ENCODE assay signal across 8 mouse cellular contexts in the genomic region with DNA sequence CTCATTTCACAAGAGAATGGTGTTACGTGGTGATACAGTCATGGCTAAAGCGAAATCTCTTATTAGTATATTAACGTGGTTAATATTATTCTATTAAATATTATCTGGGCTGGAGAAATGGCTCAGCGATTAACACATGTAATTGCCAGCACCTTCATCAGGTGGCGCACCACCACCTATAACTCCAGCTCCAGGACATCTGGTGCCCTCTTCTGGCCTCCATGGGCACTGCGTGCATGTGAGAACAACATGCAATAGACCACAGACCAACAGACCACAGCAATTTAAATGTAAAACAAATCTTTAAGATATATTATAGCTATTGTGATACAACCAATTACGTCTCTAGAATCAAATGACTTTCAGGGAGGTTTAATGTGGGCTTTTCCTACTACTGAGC. TPM values are rescaled to one million over a fixed set of nuclear protein-coding genes. Genes with fewer than 3 reads are reported as not detected.
A peak's percentile ranks its signal among the peaks of the same experiment; 100 is the strongest.
DNase-seq lines count a peak whose midpoint lies in the region; ATAC-seq and TF ChIP-seq lines count a peak whose summit lies in the region.

No protein-coding gene starts in this region.

- 75% methylated on average over 7 of the region's 7 CpGs for WGBS in liver, postnatal 0 days (ENCODE audit: insufficient replicate concordance)
- 78% methylated on average over 7 of the region's 7 CpGs for WGBS in stomach, postnatal 0 days
- 79% methylated on average over 7 of the region's 7 CpGs for WGBS in midbrain, embryonic 10.5 days

- H3K36me3 ChIP-seq in liver, postnatal 0 days (replicated peaks; ENCODE audit: insufficient read depth, low read length): no peaks in the 10 kb centered on the region
- no peaks in the 10 kb centered on the region for H3K36me3 ChIP-seq in stomach, postnatal 0 days (ENCODE audit: control insufficient read depth, insufficient read depth, low read length)
- no peaks in the 10 kb centered on the region for H3K36me3 ChIP-seq in midbrain, embryonic 10.5 days

- H3K27ac ChIP-seq in embryonic fibroblast, embryonic 13.5 days (ENCODE audit: insufficient read depth, low read length): no peak overlapping the region
- no peak overlapping the region for H3K27ac ChIP-seq in liver, postnatal 0 days (ENCODE audit: low read depth)
- no peak overlapping the region for H3K27ac ChIP-seq in stomach, postnatal 0 days (replicated peaks)
- no peak overlapping the region for H3K27ac ChIP-seq in midbrain, embryonic 10.5 days (replicated peaks)

- TF ChIP-seq EP300 in liver, postnatal 0 days (IDR thresholded peaks at IDR 0.05; ENCODE audit: low read depth): no peak
- no peak for TF ChIP-seq EP300 in stomach, postnatal 0 days (optimal IDR thresholded peaks at IDR 0.05)

- no peaks in the 10 kb centered on the region for H3K9me3 ChIP-seq in liver, postnatal 0 days (ENCODE audit: low read length)
- no peaks in the 10 kb centered on the region for H3K9me3 ChIP-seq in stomach, postnatal 0 days (ENCODE audit: control insufficient read depth, low read length)
- H3K9me3 ChIP-seq in midbrain, embryonic 10.5 days (replicated peaks): no peaks in the 10 kb centered on the region

- peak; percentile 52; the same call in 1 of the 2 replicates for TF ChIP-seq CTCF in embryonic fibroblast, embryonic 13.5 days (IDR thresholded peaks at IDR 0.05; ENCODE audit: borderline replicate concordance, insufficient read depth, low read length)
- TF ChIP-seq CTCF in liver, postnatal 0 days (IDR thresholded peaks at IDR 0.05; ENCODE audit: low read depth): peak; percentile 76
- peak; percentile 80 for TF ChIP-seq CTCF in stomach, postnatal 0 days (IDR thresholded peaks at IDR 0.05; ENCODE audit: low read depth)

- no peak overlapping the region for H3K4me2 ChIP-seq in liver, postnatal 0 days (ENCODE audit: low read depth, low read length)
- no peak overlapping the region for H3K4me2 ChIP-seq in stomach, postnatal 0 days (replicated peaks; ENCODE audit: low read depth)

- peak; percentile 56 for DNase-seq in embryo, embryonic 10 days (ENCODE audit: low spot score)
- no peak for DNase-seq in embryo, embryonic 9.5 days (ENCODE audit: extremely low spot score)
- peak; percentile 50 to 58 for DNase-seq in right cerebral cortex, adult 2 months (ENCODE audit: low spot score in 2 of 2)
- DNase-seq in right cerebral cortex, adult 18-20 months: no peak
- peak; percentile 59 for DNase-seq in liver, postnatal 0 days
- peak; percentile 69 for DNase-seq in stomach, postnatal 0 days (ENCODE audit: low spot score)
- DNase-seq in midbrain, embryonic 10.5 days (ENCODE audit: low spot score): no peak

- no peak overlapping the region for H3K9ac ChIP-seq in liver, postnatal 0 days (replicated peaks)
- H3K9ac ChIP-seq in stomach, postnatal 0 days (ENCODE audit: low read length): no peak overlapping the region

- no peak overlapping the region for H3K4me3 ChIP-seq in embryonic fibroblast, embryonic 13.5 days (ENCODE audit: insufficient read depth, low read length)
- no peak overlapping the region for H3K4me3 ChIP-seq in liver, postnatal 0 days (ENCODE audit: low read depth, low read length)
- H3K4me3 ChIP-seq in stomach, postnatal 0 days (ENCODE audit: low read depth, low read length): no peak overlapping the region
- H3K4me3 ChIP-seq in midbrain, embryonic 10.5 days: no peak overlapping the region

- H3K27me3 ChIP-seq in liver, postnatal 0 days (ENCODE audit: insufficient read depth, low read length): no peaks in the 10 kb centered on the region
- H3K27me3 ChIP-seq in stomach, postnatal 0 days (ENCODE audit: control insufficient read depth, insufficient read depth, low read length): no peaks in the 10 kb centered on the region
- no peaks in the 10 kb centered on the region for H3K27me3 ChIP-seq in midbrain, embryonic 10.5 days (ENCODE audit: low read depth, poor library complexity, severe bottlenecking)

- no peak for TF ChIP-seq POLR2A in embryonic fibroblast, embryonic 13.5 days (IDR thresholded peaks at IDR 0.05; ENCODE audit: low read depth, low read length)

- 0 out of 2 replicates have a peak, but pooled peaks cover 3% of the 10 kb centered on the region for H3K4me1 ChIP-seq in embryonic fibroblast, embryonic 13.5 days (ENCODE audit: control insufficient read depth, insufficient read depth, low read length)
- no peaks in the 10 kb centered on the region for H3K4me1 ChIP-seq in liver, postnatal 0 days (ENCODE audit: insufficient read depth)
- H3K4me1 ChIP-seq in stomach, postnatal 0 days (replicated peaks; ENCODE audit: control insufficient read depth, insufficient read depth): no peaks in the 10 kb centered on the region
- H3K4me1 ChIP-seq in midbrain, embryonic 10.5 days: 0 out of 2 replicates have a peak, but pooled peaks cover 8% of the 10 kb centered on the region

- ATAC-seq in liver, postnatal 0 days: peak; percentile 47; the same call in 1 of the 2 replicates
- no peak for ATAC-seq in stomach, postnatal 0 days (ENCODE audit: low FRiP score, low TSS enrichment)

RNA-seq across cellular contexts. Expression of gene Ddo, which starts 0.7 kb away (rescaled TPM):
- not detected in 2 replicates for polyA plus RNA-seq in embryonic fibroblast, embryonic 13.5 days (2011; ENCODE audit: insufficient read length, low read depth, missing spikeins)
- polyA plus RNA-seq in liver, postnatal 0 days (2015; fragmentation: Nextera tagmentation; extraction: Ambion mirVana): 0.86 and 1.2 TPM in 2 replicates
- polyA plus RNA-seq in stomach, postnatal 0 days (2015; fragmentation: Nextera tagmentation; extraction: Ambion mirVana): 2.8 TPM in 2 replicates
- polyA plus RNA-seq in midbrain, embryonic 10.5 days (2016; fragmentation: Nextera tagmentation; extraction: Ambion mirVana): 0.21 TPM in 1 of 2 replicates, not detected in the other

RNA-seq across cellular contexts. Expression of gene Mettl24, which starts 53.9 kb away (rescaled TPM):
- 0.68 and 1.9 TPM in 2 replicates for polyA plus RNA-seq in embryonic fibroblast, embryonic 13.5 days (2011; ENCODE audit: insufficient read length, low read depth, missing spikeins)
- polyA plus RNA-seq in liver, postnatal 0 days (2015; fragmentation: Nextera tagmentation; extraction: Ambion mirVana): 0.30 and 0.45 TPM in 2 replicates
- 1.9 and 2.2 TPM in 2 replicates for polyA plus RNA-seq in stomach, postnatal 0 days (2015; fragmentation: Nextera tagmentation; extraction: Ambion mirVana)
- 0.54 and 1.2 TPM in 2 replicates for polyA plus RNA-seq in midbrain, embryonic 10.5 days (2016; fragmentation: Nextera tagmentation; extraction: Ambion mirVana)

RNA-seq across cellular contexts. Expression of gene Slc22a16, which starts 59.0 kb away (rescaled TPM):
- polyA plus RNA-seq in embryonic fibroblast, embryonic 13.5 days (2011; ENCODE audit: insufficient read length, low read depth, missing spikeins): not detected in 2 replicates
- polyA plus RNA-seq in liver, postnatal 0 days (2015; fragmentation: Nextera tagmentation; extraction: Ambion mirVana): not detected in 2 replicates
- 0.04 TPM in 1 of 2 replicates, not detected in the other for polyA plus RNA-seq in stomach, postnatal 0 days (2015; fragmentation: Nextera tagmentation; extraction: Ambion mirVana)
- polyA plus RNA-seq in midbrain, embryonic 10.5 days (2016; fragmentation: Nextera tagmentation; extraction: Ambion mirVana): not detected in 2 replicates

Comparison
In these comparisons a context has a peak if more than half of its experiments do, and no peak if none do; other contexts are left out.
1. DNase-seq: peak in embryo, embryonic 10 days (single experiment), right cerebral cortex, adult 2 months (2 of 2), liver, postnatal 0 days (single experiment) and stomach, postnatal 0 days (single experiment); none in embryo, embryonic 9.5 days (single experiment), right cerebral cortex, adult 18-20 months (single experiment) and midbrain, embryonic 10.5 days (single experiment).
2. Peak in every context shown above with its lines, with median percentiles within 50 percentile points of each other: CTCF ChIP-seq.